ENCODE assay signal across 17 mouse cellular contexts in the genomic region with DNA sequence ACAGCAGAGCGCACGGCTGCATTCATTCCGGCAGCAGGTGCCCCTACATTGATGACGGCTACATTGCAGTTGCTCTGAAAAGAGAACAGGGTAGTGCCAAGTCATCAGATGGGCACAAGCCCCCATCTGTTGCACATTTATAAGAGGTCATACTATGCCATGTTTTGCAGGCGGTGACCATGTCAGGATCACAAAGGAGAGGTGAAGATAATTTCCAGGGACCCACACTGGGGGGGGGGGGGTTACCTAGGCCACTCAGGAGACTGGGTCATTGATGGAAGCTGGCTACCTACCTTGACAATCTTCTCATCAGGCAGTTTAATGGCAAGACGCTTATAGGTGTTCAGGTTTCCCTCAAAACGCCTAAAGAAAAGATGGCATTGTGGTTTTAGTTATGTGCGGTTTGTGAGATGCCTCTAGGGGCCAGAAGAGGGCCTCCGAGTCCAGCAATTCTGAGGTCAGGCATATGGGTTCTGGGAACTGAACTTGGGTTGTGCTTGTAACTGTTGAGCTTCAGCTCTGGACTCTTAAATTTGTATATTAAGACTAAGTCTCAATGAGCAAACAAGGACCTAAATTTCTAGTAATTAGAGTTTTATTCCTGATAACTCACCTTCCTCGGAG. TPM values are rescaled to one million over a fixed set of nuclear protein-coding genes. Genes with fewer than 3 reads are reported as not detected.
A peak's percentile ranks its signal among the peaks of the same experiment; 100 is the strongest.
DNase-seq lines count a peak whose midpoint lies in the region; ATAC-seq and TF ChIP-seq lines count a peak whose summit lies in the region.
"Had no signal": no experiment of that assay in that cellular context is flagged by ENCODE, and none has a peak within 500 bp of the region (broad histone marks: within the 10 kb centered on the region; RNA-seq: fewer than 3 reads in every experiment).

No protein-coding gene starts in this region.

- 85% methylated on average over 10 of the region's 10 CpGs for WGBS in hindbrain, embryonic 15.5 days
- 88% methylated on average over 10 of the region's 10 CpGs for WGBS in hindbrain, embryonic 12.5 days
- 86% methylated on average over 10 of the region's 10 CpGs for WGBS in lung, adult 2 months

- no peaks in the 10 kb centered on the region for H3K27me3 ChIP-seq in hindbrain, embryonic 15.5 days
- H3K27me3 ChIP-seq in hindbrain, embryonic 12.5 days: no peaks in the 10 kb centered on the region
- no peaks in the 10 kb centered on the region for H3K27me3 ChIP-seq in MEL (ENCODE audit: control insufficient read depth in 1 of 2, insufficient read depth in 2 of 2, low read length in 2 of 2)
- H3K27me3 ChIP-seq: embryonic facial prominence, embryonic 12.5 days; kidney, embryonic 15.5 days; limb, embryonic 15.5 days; midbrain, embryonic 12.5 days had no signal

- no peak for TF ChIP-seq POLR2A in lung, adult 2 months (IDR thresholded peaks at IDR 0.05; ENCODE audit: borderline replicate concordance, extremely low read depth, low read depth, low read length)
- no peak for TF ChIP-seq POLR2A in MEL (IDR thresholded peaks at IDR 0.05; ENCODE audit: control insufficient read depth in 1 of 2, insufficient read depth in 1 of 2, low read depth in 1 of 2, low read length in 2 of 2, poor library complexity in 1 of 2)
- no peak for TF ChIP-seq POLR2A in brain, embryonic 14.5 days (IDR thresholded peaks at IDR 0.05; ENCODE audit: borderline replicate concordance, extremely low read depth, insufficient read depth, insufficient read length, poor library complexity, severe bottlenecking)

- no peaks in the 10 kb centered on the region for H3K79me2 ChIP-seq in MEL (ENCODE audit: control insufficient read depth, insufficient read depth, low read length, poor library complexity)

- peak; percentile 14 for TF ChIP-seq RAD21 in MEL (IDR thresholded peaks at IDR 0.05; ENCODE audit: low read depth, low read length)

- H3K9ac ChIP-seq in hindbrain, embryonic 15.5 days: no peak overlapping the region
- H3K9ac ChIP-seq in hindbrain, embryonic 12.5 days: no peak overlapping the region
- no peak overlapping the region for H3K9ac ChIP-seq in MEL (ENCODE audit: control insufficient read depth, low read depth, low read length, poor library complexity, severe bottlenecking)
- H3K9ac ChIP-seq: embryonic facial prominence, embryonic 12.5 days; kidney, embryonic 15.5 days; limb, embryonic 15.5 days; midbrain, embryonic 12.5 days had no signal

- no peaks in the 10 kb centered on the region for H3K9me3 ChIP-seq in hindbrain, embryonic 15.5 days
- H3K9me3 ChIP-seq in hindbrain, embryonic 12.5 days (replicated peaks): no peaks in the 10 kb centered on the region
- H3K9me3 ChIP-seq in MEL (replicated peaks; ENCODE audit: insufficient read depth, low read length): no peaks in the 10 kb centered on the region
- H3K9me3 ChIP-seq: embryonic facial prominence, embryonic 12.5 days; kidney, embryonic 15.5 days; limb, embryonic 15.5 days; midbrain, embryonic 12.5 days had no signal

- ATAC-seq in hindbrain, embryonic 15.5 days (ENCODE audit: low FRiP score, low read depth): peak; percentile 51; the same call in 1 of the 2 replicates
- ATAC-seq in hindbrain, embryonic 12.5 days (ENCODE audit: low FRiP score): no peak
- no peak for ATAC-seq in granulocyte monocyte progenitor cell, adult 5-6 weeks (replicated peaks; ENCODE audit: poor library complexity, severe bottlenecking)
- ATAC-seq in megakaryocyte progenitor cell, adult 5-6 weeks (replicated peaks; ENCODE audit: poor library complexity): no peak

- no peak for DNase-seq in lung, adult 2 months
- no peak for DNase-seq in lung, adult 18-20 months
- no peak for DNase-seq in MEL (ENCODE audit: low read depth, low spot score)
- DNase-seq in brain, embryonic 14.5 days (ENCODE audit: low read depth): no peak
- DNase-seq: adrenal gland, postnatal 14 days; cerebellum, postnatal 10 days; lung, postnatal 14 days; spleen, adult 18-20 months; thymus, postnatal 36 days had no signal

- no peak overlapping the region for H3K4me3 ChIP-seq in hindbrain, embryonic 15.5 days
- no peak overlapping the region for H3K4me3 ChIP-seq in hindbrain, embryonic 12.5 days
- no peak overlapping the region for H3K4me3 ChIP-seq in lung, adult 2 months (replicated peaks; ENCODE audit: extremely low read depth, low read depth, low read length)
- no peak overlapping the region for H3K4me3 ChIP-seq in MEL (ENCODE audit: control insufficient read depth in 1 of 2, insufficient read depth in 1 of 2, low read depth in 2 of 2, low read length in 2 of 2)
- H3K4me3 ChIP-seq: embryonic facial prominence, embryonic 12.5 days; kidney, embryonic 15.5 days; limb, embryonic 15.5 days; midbrain, embryonic 12.5 days had no signal

- H3K36me3 ChIP-seq in hindbrain, embryonic 15.5 days: peaks cover 29% of the 10 kb centered on the region
- H3K36me3 ChIP-seq in hindbrain, embryonic 12.5 days: no peaks in the 10 kb centered on the region
- peaks cover 0 to 8% of the 10 kb centered on the region in 2 experiments; a peak in 2 of 4 replicates for H3K36me3 ChIP-seq in MEL (ENCODE audit: control insufficient read depth in 1 of 2, insufficient read depth in 2 of 2, low read length in 2 of 2)
- H3K36me3 ChIP-seq: embryonic facial prominence, embryonic 12.5 days; kidney, embryonic 15.5 days; limb, embryonic 15.5 days; midbrain, embryonic 12.5 days had no signal

- no peak overlapping the region for H3K4me2 ChIP-seq in hindbrain, embryonic 15.5 days
- H3K4me2 ChIP-seq in hindbrain, embryonic 12.5 days (replicated peaks): no peak overlapping the region
- H3K4me2 ChIP-seq: embryonic facial prominence, embryonic 12.5 days; kidney, embryonic 15.5 days; limb, embryonic 15.5 days; midbrain, embryonic 12.5 days had no signal

- 0 out of 2 replicates have a peak, but pooled peaks have one; percentile 20 for TF ChIP-seq CTCF in lung, adult 2 months (IDR thresholded peaks at IDR 0.05; ENCODE audit: insufficient read depth, low read length)
- TF ChIP-seq CTCF in MEL (IDR thresholded peaks at IDR 0.05 in 2 of 3, conservative IDR thresholded peaks at IDR 0.05 in 1 of 3; ENCODE audit: control insufficient read depth in 1 of 3, insufficient read depth in 1 of 3, low read depth in 2 of 3, low read length in 3 of 3, poor library complexity in 1 of 3, severe bottlenecking in 1 of 3): peak in 2 of 3 experiments; percentile 20 to 22; a peak in 3 of 6 replicates
- TF ChIP-seq CTCF in brain, embryonic 14.5 days (IDR thresholded peaks at IDR 0.05; ENCODE audit: borderline replicate concordance, extremely low read depth, insufficient read depth, insufficient read length): peak; percentile 9; the same call in 1 of the 2 replicates

- H3K27ac ChIP-seq in hindbrain, embryonic 15.5 days (replicated peaks): no peak overlapping the region
- no peak overlapping the region for H3K27ac ChIP-seq in hindbrain, embryonic 12.5 days
- no peak overlapping the region for H3K27ac ChIP-seq in MEL (ENCODE audit: control insufficient read depth, low read depth, low read length)
- H3K27ac ChIP-seq: embryonic facial prominence, embryonic 12.5 days; kidney, embryonic 15.5 days; limb, embryonic 15.5 days; midbrain, embryonic 12.5 days had no signal

- no peak for TF ChIP-seq EP300 in MEL (IDR thresholded peaks at IDR 0.05; ENCODE audit: low read depth in 1 of 2, low read length in 2 of 2)

- H3K4me1 ChIP-seq in hindbrain, embryonic 15.5 days (replicated peaks): no peaks in the 10 kb centered on the region
- no peaks in the 10 kb centered on the region for H3K4me1 ChIP-seq in hindbrain, embryonic 12.5 days
- no peaks in the 10 kb centered on the region for H3K4me1 ChIP-seq in lung, adult 2 months (ENCODE audit: control insufficient read depth, insufficient read depth, low read length)
- H3K4me1 ChIP-seq in MEL (ENCODE audit: control insufficient read depth in 1 of 2, insufficient read depth in 2 of 2, low read length in 2 of 2): no peaks in the 10 kb centered on the region
- H3K4me1 ChIP-seq: embryonic facial prominence, embryonic 12.5 days; kidney, embryonic 15.5 days; limb, embryonic 15.5 days; midbrain, embryonic 12.5 days had no signal

TF ChIP-seq in MEL, 35 proteins besides CTCF, POLR2A, EP300 and RAD21:
- TF ChIP-seq GABPA (IDR thresholded peaks at IDR 0.05; ENCODE audit: low read depth, low read length) (no peak), SMC3 (IDR thresholded peaks at IDR 0.05; ENCODE audit: low read depth, low read length) (peak; percentile 6; the same call in 1 of the 2 replicates)

RNA-seq across cellular contexts. Expression of gene Pfkp, which starts 45.7 kb away (rescaled TPM):
- polyA plus RNA-seq in hindbrain, embryonic 15.5 days (2015; fragmentation: Nextera tagmentation; extraction: Ambion mirVana): 441 and 470 TPM in 2 replicates
- polyA plus RNA-seq in hindbrain, embryonic 12.5 days (2016; fragmentation: Nextera tagmentation; extraction: Ambion mirVana): 84.9 and 91.5 TPM in 2 replicates
- polyA plus RNA-seq in lung, adult 2 months (2012; rRNA removed): 60.3 and 79.6 TPM in 2 replicates
- total RNA-seq in MEL (2012; rRNA removed): 53.3 and 103 TPM in 2 replicates
- polyA plus RNA-seq in MEL (2012; ENCODE audit: insufficient read depth in 1 of 2, insufficient read length in 2 of 2, low read depth in 1 of 2, low replicate concordance in 2 of 2, missing spikeins in 1 of 2): 100 to 1,000 TPM in 1 of 2 experiments, not detected in 1; 175 TPM
- polyA plus RNA-seq in brain, embryonic 14.5 days (2012; rRNA removed): 252 and 258 TPM in 2 replicates
- 39.4 and 54.3 TPM in 2 replicates for total RNA-seq in granulocyte monocyte progenitor cell, adult 5-6 weeks (2014; fragmentation: Nextera tagmentation)
- 101 and 108 TPM in 2 replicates for total RNA-seq in granulocyte monocyte progenitor cell, adult 5-6 weeks (2017)
- 45.2 and 49.0 TPM in 2 replicates for total RNA-seq in megakaryocyte progenitor cell, adult 5-6 weeks (2015)
- total RNA-seq in megakaryocyte progenitor cell, adult 5-6 weeks (2017): 98.1 and 99.4 TPM in 2 replicates

RNA-seq across cellular contexts. Expression of gene Pitrm1, which starts 54.9 kb away (rescaled TPM):
- polyA plus RNA-seq in hindbrain, embryonic 15.5 days (2015; fragmentation: Nextera tagmentation; extraction: Ambion mirVana): 42.8 and 43.0 TPM in 2 replicates
- 74.1 and 75.7 TPM in 2 replicates for polyA plus RNA-seq in hindbrain, embryonic 12.5 days (2016; fragmentation: Nextera tagmentation; extraction: Ambion mirVana)
- polyA plus RNA-seq in lung, adult 2 months (2012; rRNA removed): 16.7 and 24.6 TPM in 2 replicates
- 81.7 and 92.1 TPM in 2 replicates for total RNA-seq in MEL (2012; rRNA removed)
- 100 to 1,000 TPM; 150 to 277 TPM for polyA plus RNA-seq in MEL (2012; ENCODE audit: insufficient read depth in 1 of 2, insufficient read length in 2 of 2, low read depth in 1 of 2, low replicate concordance in 2 of 2, missing spikeins in 1 of 2)
- 60.1 and 70.0 TPM in 2 replicates for polyA plus RNA-seq in brain, embryonic 14.5 days (2012; rRNA removed)
- 49.8 and 68.7 TPM in 2 replicates for total RNA-seq in granulocyte monocyte progenitor cell, adult 5-6 weeks (2014; fragmentation: Nextera tagmentation)
- 66.1 and 86.7 TPM in 2 replicates for total RNA-seq in granulocyte monocyte progenitor cell, adult 5-6 weeks (2017)
- total RNA-seq in megakaryocyte progenitor cell, adult 5-6 weeks (2015): 90.5 and 99.9 TPM in 2 replicates
- total RNA-seq in megakaryocyte progenitor cell, adult 5-6 weeks (2017): 75.1 and 87.5 TPM in 2 replicates
